Mouse (Mus musculus) left cerebral cortex, adult 18-20 months (tissue): Measurements from ENCODE around the gene Snrpa1. TPM values are rescaled to one million over a fixed set of nuclear protein-coding genes. Genes with fewer than 3 reads are reported as not detected.

ENCODE experiments used
- DNase-seq, 2 experiments: peaks; one replicate each; pipeline ENCODE4 v3.0.0; 2021 to 2022; ENCODE audit warnings: low spot score in 2 of 2, mixed read lengths in 1 of 2
- total RNA-seq, 2 experiments: library from RNA; stranded (reverse); gene quantifications; 2 replicates each; pipeline ENCODE4 v1.2.3; 2021

Gene Snrpa1
- total RNA-seq, 2 experiments from 2014 or later = 31.6 to 37.6 TPM

GRCm38 (mm10) chr7:66111211-66111610 lies 52.4 kb downstream of the Snrpa1 start:
- no peak for DNase-seq

- DNase-seq = no peak
These were observed 54.8 kb downstream of the Snrpa1 start for GRCm38 (mm10) chr7:66113561-66113960.

GRCm38 (mm10) chr7:66115821-66116343 lies 57.1 kb downstream of the Snrpa1 start:
- no peak for DNase-seq

DNA sequence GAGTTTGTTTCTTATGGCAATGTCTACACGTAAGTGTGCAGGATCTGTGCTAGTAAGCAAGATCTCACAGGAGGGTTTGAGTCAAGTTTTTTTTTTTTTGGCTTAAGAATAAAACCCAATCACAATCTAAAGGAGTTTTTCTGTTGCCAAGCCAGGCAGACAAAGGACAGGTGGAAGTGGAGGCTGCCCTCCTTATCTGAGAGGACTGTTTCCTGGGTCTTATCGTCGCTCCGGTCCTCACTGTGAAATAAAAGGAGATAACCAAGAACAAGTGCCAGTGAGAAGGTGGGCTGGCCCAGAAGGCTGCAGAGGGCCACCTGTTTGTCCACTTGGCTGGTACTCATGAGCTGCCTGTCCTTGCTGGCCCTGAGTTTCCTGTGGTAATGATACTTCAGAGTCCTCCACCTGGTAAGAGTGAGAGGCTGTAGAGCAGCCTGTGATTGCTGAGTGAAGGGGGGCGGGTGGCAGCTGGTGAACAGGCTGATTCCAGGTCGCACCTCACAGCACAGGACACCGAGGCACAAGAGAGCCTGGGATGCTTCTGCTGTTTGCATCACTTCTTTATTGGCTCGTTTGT lies 58.2 kb downstream of the Snrpa1 start:
- DNase-seq = no peak

- DNase-seq = no peak
These were observed 59.2 kb downstream of the Snrpa1 start for GRCm38 (mm10) chr7:66118046-66118445.

- no peak for DNase-seq
These were observed 60.0 kb downstream of the Snrpa1 start for GRCm38 (mm10) chr7:66118796-66119195.

DNA sequence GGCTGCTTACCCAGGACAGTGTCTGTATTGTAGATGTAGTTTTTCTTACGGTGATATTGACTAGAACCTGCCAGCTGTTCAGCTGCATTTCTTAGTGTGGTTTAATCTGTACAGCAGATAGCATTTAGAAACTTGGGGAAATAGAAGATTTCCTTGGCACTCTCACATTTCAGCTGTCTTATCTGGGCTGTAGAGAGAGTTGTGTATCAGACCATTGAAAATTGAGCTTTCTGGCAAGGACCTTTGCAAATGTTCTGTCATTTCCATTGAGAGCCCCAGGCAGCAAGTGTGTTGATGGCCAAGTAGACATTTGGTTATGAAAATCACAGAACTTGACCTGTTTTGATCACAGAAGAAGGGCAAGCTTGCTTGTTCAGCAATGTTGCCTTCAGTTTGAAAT lies 61.3 kb downstream of the Snrpa1 start:
- no peak for DNase-seq

DNA sequence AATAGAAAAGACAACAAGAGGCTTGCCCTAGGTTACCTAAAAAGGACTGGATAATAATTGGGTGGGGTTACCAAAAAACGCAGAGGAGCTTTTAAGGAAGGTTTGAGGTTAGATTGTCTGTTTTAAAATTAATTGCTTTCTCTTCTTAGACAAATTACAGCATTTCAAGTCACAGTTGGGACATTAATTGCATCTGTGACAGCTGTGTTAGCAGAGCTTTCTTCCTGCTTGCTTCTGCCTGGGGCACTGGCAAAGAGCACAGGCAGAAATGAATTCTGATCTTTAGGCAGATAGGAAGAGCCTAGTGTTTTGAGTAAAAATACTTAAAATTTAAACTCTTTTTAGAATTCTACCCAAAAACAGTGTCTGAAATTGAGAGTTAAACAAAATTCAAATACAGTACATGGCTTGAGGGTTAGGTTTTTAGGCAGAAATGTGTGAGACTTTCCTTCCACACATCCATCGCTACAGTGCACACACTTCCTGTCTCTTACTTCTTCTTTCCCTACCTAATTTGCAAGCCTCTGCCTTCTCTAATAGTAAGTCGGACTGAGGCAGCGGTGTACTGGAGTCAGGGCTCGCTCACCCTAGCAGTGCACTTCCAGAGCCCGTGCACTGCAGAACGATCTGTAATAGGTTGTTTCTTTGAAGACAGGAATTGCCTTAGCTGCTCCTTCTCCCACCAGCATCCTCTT lies 62.0 kb downstream of the Snrpa1 start:
- DNase-seq = no peak

Other genes starting within 250 kb of the Snrpa1 start
- gene Pcsk6, start 197.3 kb upstream of the Snrpa1 start, total RNA-seq = 10 to 100 TPM in 1 of 2 experiments, 1 to 10 TPM in 1; 8.3 to 11.7 TPM
- not detected for gene Gm45213, start 15.4 kb upstream of the Snrpa1 start, total RNA-seq
- 10 to 100 TPM; 46.2 to 46.6 TPM for gene Selenos, start 20.6 kb downstream of the Snrpa1 start, total RNA-seq
- 10 to 100 TPM; 15.6 to 17.4 TPM for gene Chsy1, start 50.5 kb downstream of the Snrpa1 start, total RNA-seq